Mouse (Mus musculus) liver, embryonic 14.5 days (tissue): Measurements from ENCODE around the gene Klhl12.

Experiments
- CTCF ChIP-seq: IDR thresholded peaks from 2 replicates; pipeline ENCODE4 v1.5.1; 2016; ENCODE audit warnings: antibody characterized with exemption, low read depth, control low read depth
- EP300 ChIP-seq: IDR thresholded peaks from 2 replicates; pipeline ENCODE4 v1.6.1; 2016; ENCODE audit warnings: antibody characterized with exemption, low read depth

GRCm38 (mm10) chr1:134500916-134501315, 45.6 kb downstream of the Klhl12 start:
- TF ChIP-seq CTCF (no peak), EP300 (no peak)
